Mouse (Mus musculus) olfactory bulb, adult 2 months (tissue): ENCODE results near the gene Barx1.

ENCODE experiments used
- CTCF ChIP-seq: fragments of 200-500 bp; IDR thresholded peaks from 2 replicates; pipeline ENCODE4 v1.5.1; 2012; ENCODE audit warnings: low read depth, mild to moderate bottlenecking, low read length, moderate library complexity; ENCODE audit not compliant: insufficient read depth
- POLR2A ChIP-seq: fragments of 200-500 bp; IDR thresholded peaks from 2 replicates; pipeline ENCODE4 v1.6.1; 2012; ENCODE audit warnings: mild to moderate bottlenecking, low read depth, low read length, moderate library complexity; ENCODE audit not compliant: insufficient read depth

DNA sequence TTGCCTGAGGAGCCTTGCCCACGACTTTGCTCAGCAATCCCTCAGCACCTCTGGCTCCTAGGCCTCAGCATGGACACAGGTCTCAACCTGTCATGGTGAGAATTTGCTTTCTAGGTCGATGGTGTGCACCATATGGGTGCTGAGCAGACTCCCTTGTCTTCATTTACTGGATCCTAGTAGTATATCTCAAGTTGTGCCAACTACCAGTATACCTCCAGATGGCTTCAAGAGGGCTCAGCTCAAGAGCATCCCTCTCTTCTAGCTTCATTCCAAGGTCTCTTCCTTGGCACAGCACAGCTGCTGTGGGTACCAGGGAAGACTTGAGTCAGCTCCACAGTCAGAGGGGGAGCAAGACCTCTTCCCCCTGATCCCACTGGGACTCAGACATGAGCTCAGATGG is 29.2 kb downstream of the Barx1 start:
- TF ChIP-seq CTCF, result no peak
- TF ChIP-seq POLR2A, result no peak
